Mouse (Mus musculus): ENCODE data around the gene Ildr1.
A peak's percentile ranks its signal among the peaks of the same experiment; 100 is the strongest.

DNA sequence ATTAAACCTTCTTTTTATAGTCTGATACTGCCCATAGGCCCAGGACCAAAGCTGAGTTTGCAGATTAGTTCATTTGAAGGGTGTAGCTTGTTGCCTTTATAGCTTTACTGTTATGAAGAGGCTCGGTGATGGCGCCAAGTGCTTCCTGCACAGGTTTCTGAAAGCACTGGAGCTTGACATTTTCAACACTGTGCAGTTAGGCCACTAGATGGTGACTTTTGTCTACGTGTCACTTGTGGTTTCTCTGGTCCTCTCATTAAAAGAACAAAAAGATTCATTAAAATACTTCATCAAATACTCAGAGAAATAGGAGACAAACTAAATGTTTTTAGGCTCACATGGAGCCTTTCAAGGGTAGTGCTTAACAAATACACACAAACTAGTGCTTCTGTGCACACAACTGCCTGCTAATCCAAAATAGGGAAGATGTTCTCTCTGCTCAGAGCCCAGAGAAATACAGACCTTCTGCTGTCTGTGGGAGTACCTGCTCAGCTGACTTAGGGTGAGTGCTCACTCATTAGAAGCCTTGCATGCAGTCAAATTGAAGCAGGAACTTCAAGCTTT lies 30.2 kb downstream of the Ildr1 start:
- TF ChIP-seq EP300 (IDR thresholded peaks at IDR 0.05; ENCODE audit: low read depth) (no peak), CTCF (IDR thresholded peaks at IDR 0.05; ENCODE audit: low read depth) (peak; percentile 47)
